Mouse (Mus musculus) megakaryocyte progenitor cell, adult 5-6 weeks (primary cell): ENCODE data around the gene Rap1gap2. TPM values are rescaled to one million over a fixed set of nuclear protein-coding genes. Genes with fewer than 3 reads are reported as not detected.

ENCODE experiments used
- ATAC-seq: replicated peaks from 2 replicates; pipeline ENCODE4 v1.8.0; 2016; ENCODE audit warnings: mild to moderate bottlenecking, moderate TSS enrichment, inconsistent platforms; ENCODE audit not compliant: poor library complexity
- total RNA-seq, 2 experiments: library from RNA; stranded (forward) in 1 of 2; stranded (reverse) in 1 of 2; fragments of 157-497, 149-512 nt in 1 of 2; fragments of 200-1000 nt in 1 of 2; gene quantifications; 2 replicates each; pipeline versions ENCODE4 v1.2.3 to v1.2.4; 2015 to 2017

The Rap1gap2 gene
- total RNA-seq (2015) = 1.1 and 1.4 TPM in 2 replicates
- 1.3 TPM in 2 replicates for total RNA-seq (2017)

- peak; percentile 34 for ATAC-seq
Observed at GRCm38 (mm10) chr11:74610545-74611176, at the start of gene Rap1gap2. TSS of gene Rap1gap2 (minus strand) at chr11:74610915.

- no peak for ATAC-seq
Observed at GRCm38 (mm10) chr11:74660336-74660735, 49.6 kb upstream of the Rap1gap2 start.

GRCm38 (mm10) chr11:74655941-74656340 is 45.2 kb upstream of the Rap1gap2 start:
- no peak for ATAC-seq

- ATAC-seq = no peak
Observed at GRCm38 (mm10) chr11:74653385-74653784, 42.7 kb upstream of the Rap1gap2 start.

GRCm38 (mm10) chr11:74652791-74653191 is 42.1 kb upstream of the Rap1gap2 start:
- no peak for ATAC-seq

GRCm38 (mm10) chr11:74650576-74651100 is 39.9 kb upstream of the Rap1gap2 start:
- no peak for ATAC-seq

- peak; percentile 37 for ATAC-seq
Observed at GRCm38 (mm10) chr11:74649647-74650551, 39.2 kb upstream of the Rap1gap2 start.

- peak; percentile 86 for ATAC-seq
Observed at GRCm38 (mm10) chr11:74649095-74649646, 38.5 kb upstream of the Rap1gap2 start, which contains the start of gene Cluh. TSS of gene Cluh (plus strand) at chr11:74649495.

GRCm38 (mm10) chr11:74648676-74649075 is 38.0 kb upstream of the Rap1gap2 start:
- ATAC-seq = peak; percentile 27

- ATAC-seq = peak; percentile 47
Observed at GRCm38 (mm10) chr11:74647966-74648365, 37.3 kb upstream of the Rap1gap2 start.

GRCm38 (mm10) chr11:74639628-74640027 is 28.9 kb upstream of the Rap1gap2 start:
- ATAC-seq = no peak

- no peak for ATAC-seq
Observed at GRCm38 (mm10) chr11:74638791-74639411, 28.2 kb upstream of the Rap1gap2 start.

GRCm38 (mm10) chr11:74637971-74638790 is 27.5 kb upstream of the Rap1gap2 start:
- peak; percentile 89 for ATAC-seq

GRCm38 (mm10) chr11:74637486-74637885 is 26.8 kb upstream of the Rap1gap2 start:
- no peak for ATAC-seq

- peak; percentile 78 for ATAC-seq
Observed at GRCm38 (mm10) chr11:74634490-74635275, 24.0 kb upstream of the Rap1gap2 start.

- ATAC-seq = no peak
Observed at GRCm38 (mm10) chr11:74631880-74632789, 21.4 kb upstream of the Rap1gap2 start.

- no peak for ATAC-seq
Observed at GRCm38 (mm10) chr11:74627481-74627880, 16.8 kb upstream of the Rap1gap2 start.

- peak; percentile 54 for ATAC-seq
Observed at GRCm38 (mm10) chr11:74625333-74625732, 14.6 kb upstream of the Rap1gap2 start.
